Mouse (Mus musculus): ENCODE measurements at regions not wholly inside any gene's neighbourhood (a gene's known extent, or its start where the extent isn't known, plus 50 kb on each side); places are given as distances from the start of the nearest gene placed in this dataset.
A peak's percentile ranks its signal among the peaks of the same experiment; 100 is the strongest.

DNA sequence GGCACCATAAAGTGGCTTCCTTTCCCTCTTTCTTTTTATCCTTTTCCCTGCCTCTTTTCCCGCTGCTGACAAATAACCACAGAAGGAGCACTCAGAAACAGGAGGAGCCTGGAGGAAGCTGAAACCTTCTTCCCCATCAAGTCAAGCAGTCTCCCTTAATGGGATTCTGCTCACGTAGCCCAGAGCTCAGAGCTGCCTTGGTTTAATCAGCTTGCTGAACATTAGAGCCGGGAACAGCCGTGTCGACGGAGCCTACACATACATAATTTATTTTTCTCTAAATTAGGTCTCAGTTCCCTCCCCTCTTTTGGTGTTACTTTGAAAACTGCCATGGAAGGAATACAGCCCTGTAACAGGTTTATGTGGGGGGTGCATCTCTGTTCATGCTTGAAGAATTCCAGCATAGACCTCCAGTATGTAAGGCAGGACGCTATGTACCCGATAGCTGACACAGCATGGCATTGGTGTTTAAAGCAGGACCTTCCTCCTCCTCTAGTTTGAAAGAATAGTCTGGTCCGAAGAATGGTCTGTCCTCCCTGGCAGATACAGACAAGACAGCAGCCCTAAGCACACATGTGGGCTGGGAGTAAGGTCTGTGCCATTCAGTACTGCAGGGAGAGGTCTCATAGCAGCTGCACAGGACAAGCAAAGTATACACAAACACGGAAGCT is 113.0 kb upstream of the Gas2 start:
- no peaks in the 10 kb centered on the region for H3K9me3 ChIP-seq (ENCODE audit: low read length)
- peak; percentile 88 for ATAC-seq
- no peak overlapping the region for H3K4me3 ChIP-seq (ENCODE audit: low read length)
- WGBS, result 16% methylated on average over 10 of the region's 10 CpGs
- peak overlapping the region; percentile 40 for H3K4me2 ChIP-seq (ENCODE audit: low read depth, low read length)
- H3K4me1 ChIP-seq (ENCODE audit: insufficient read depth, low read length), result no peaks in the 10 kb centered on the region; the same call in 1 of the 2 replicates
- H3K27ac ChIP-seq, result peak overlapping the region; percentile 79
- 0 out of 2 replicates have a peak overlapping the region, but pooled peaks have one; percentile 18 for H3K9ac ChIP-seq (replicated peaks; ENCODE audit: low read length)
- TF ChIP-seq CTCF (IDR thresholded peaks at IDR 0.05; ENCODE audit: low read depth), result no peak
- no peaks in the 10 kb centered on the region for H3K36me3 ChIP-seq (ENCODE audit: insufficient read depth, low read length)
- no peaks in the 10 kb centered on the region for H3K27me3 ChIP-seq (ENCODE audit: insufficient read depth, low read length)
- peak; percentile 90 for DNase-seq (ENCODE audit: low spot score)

- 33% methylated on average over 14 of the region's 14 CpGs for WGBS
- H3K27ac ChIP-seq, result peak overlapping the region; percentile 79
- 0 out of 2 replicates have a peak overlapping the region, but pooled peaks have one; percentile 18 for H3K9ac ChIP-seq (replicated peaks; ENCODE audit: low read length)
- H3K4me3 ChIP-seq (ENCODE audit: low read length), result no peak overlapping the region
- ATAC-seq (peak; percentile 85), DNase-seq (ENCODE audit: low spot score) (peak; percentile 84)
- TF ChIP-seq CTCF (IDR thresholded peaks at IDR 0.05; ENCODE audit: low read depth), result no peak
- no peaks in the 10 kb centered on the region for H3K9me3 ChIP-seq (ENCODE audit: low read length)
- H3K4me1 ChIP-seq (ENCODE audit: insufficient read depth, low read length), result peaks cover 3% of the 10 kb centered on the region; the same call in 1 of the 2 replicates
- no peaks in the 10 kb centered on the region for H3K36me3 ChIP-seq (ENCODE audit: insufficient read depth, low read length)
- no peaks in the 10 kb centered on the region for H3K27me3 ChIP-seq (ENCODE audit: insufficient read depth, low read length)
- H3K4me2 ChIP-seq (ENCODE audit: low read depth, low read length), result peak overlapping the region; percentile 40
Observed at GRCm38 (mm10) chr7:51749304-51750129, 112.3 kb upstream of the Gas2 start.

GRCm38 (mm10) chr7:51750271-51750670 is 111.5 kb upstream of the Gas2 start:
- Histone ChIP-seq H3K9ac (replicated peaks; ENCODE audit: low read length) (no peak overlapping the region), H3K4me2 (ENCODE audit: low read depth, low read length) (no peak overlapping the region)
- no peak for ATAC-seq

GRCm38 (mm10) chr7:51753062-51753461 is 108.8 kb upstream of the Gas2 start:
- Histone ChIP-seq H3K36me3 (ENCODE audit: insufficient read depth, low read length) (no peaks in the 10 kb centered on the region), H3K4me1 (ENCODE audit: insufficient read depth, low read length) (peaks cover 3% of the 10 kb centered on the region; the same call in 1 of the 2 replicates), H3K27me3 (ENCODE audit: insufficient read depth, low read length) (no peaks in the 10 kb centered on the region), H3K4me3 (ENCODE audit: low read length) (no peak overlapping the region), H3K4me2 (ENCODE audit: low read depth, low read length) (no peak overlapping the region), H3K27ac (no peak overlapping the region), H3K9ac (replicated peaks; ENCODE audit: low read length) (no peak overlapping the region), H3K9me3 (ENCODE audit: low read length) (no peaks in the 10 kb centered on the region)
- DNase-seq (ENCODE audit: low spot score) (no peak), ATAC-seq (no peak)
- WGBS, result 68% methylated on average over 11 of the region's 11 CpGs
- TF ChIP-seq CTCF (IDR thresholded peaks at IDR 0.05; ENCODE audit: low read depth), result no peak

More at GRCm38 (mm10) chr7:51750271-51750670, 111.5 kb upstream of the Gas2 start:
- Histone ChIP-seq H3K4me1 (ENCODE audit: insufficient read depth, low read length) (peaks cover 3% of the 10 kb centered on the region; the same call in 1 of the 2 replicates), H3K27me3 (ENCODE audit: insufficient read depth, low read length) (no peaks in the 10 kb centered on the region), H3K27ac (peak overlapping the region; percentile 79), H3K9me3 (ENCODE audit: low read length) (no peaks in the 10 kb centered on the region), H3K36me3 (ENCODE audit: insufficient read depth, low read length) (no peaks in the 10 kb centered on the region), H3K4me3 (ENCODE audit: low read length) (no peak overlapping the region)
- TF ChIP-seq CTCF (IDR thresholded peaks at IDR 0.05; ENCODE audit: low read depth), result no peak
- 91% methylated on average over 1 of the region's 1 CpGs for WGBS
- no peak for DNase-seq (ENCODE audit: low spot score)

DNA sequence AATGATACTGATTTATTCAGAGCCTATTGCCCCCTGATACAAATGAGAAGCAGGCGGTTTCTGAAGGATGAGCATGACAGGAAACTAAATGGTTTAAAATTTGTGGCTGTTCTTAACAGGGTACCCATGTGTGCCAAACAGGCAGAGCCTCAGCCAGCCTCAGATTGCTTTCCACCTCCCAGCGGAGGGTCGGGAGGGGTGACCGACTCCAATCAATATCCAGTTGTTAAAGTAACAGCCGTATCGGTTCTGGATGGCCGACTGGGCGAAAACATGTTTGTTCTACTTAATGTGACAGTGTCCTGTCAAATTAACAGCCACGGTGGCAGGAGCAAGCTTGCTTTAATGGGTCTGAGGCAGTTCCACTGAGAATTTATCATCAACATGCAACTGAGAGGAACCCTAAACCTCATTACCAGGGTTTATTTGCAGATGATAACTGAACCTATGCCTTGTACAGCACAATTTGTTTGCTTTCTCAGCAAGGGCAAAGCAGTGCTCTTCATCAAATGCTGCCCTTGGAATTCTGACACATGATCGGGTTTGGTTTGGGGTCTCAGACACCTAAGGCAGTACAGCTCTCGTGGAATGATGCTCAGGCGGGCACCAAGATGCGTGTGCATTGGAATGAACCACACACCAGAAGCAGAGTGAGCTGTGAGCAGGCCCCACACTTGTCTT is 107.5 kb upstream of the Gas2 start:
- no peak for TF ChIP-seq CTCF (IDR thresholded peaks at IDR 0.05; ENCODE audit: low read depth)
- DNase-seq (ENCODE audit: low spot score), result peak; percentile 48
- H3K4me3 ChIP-seq (ENCODE audit: low read length), result no peak overlapping the region

DNA sequence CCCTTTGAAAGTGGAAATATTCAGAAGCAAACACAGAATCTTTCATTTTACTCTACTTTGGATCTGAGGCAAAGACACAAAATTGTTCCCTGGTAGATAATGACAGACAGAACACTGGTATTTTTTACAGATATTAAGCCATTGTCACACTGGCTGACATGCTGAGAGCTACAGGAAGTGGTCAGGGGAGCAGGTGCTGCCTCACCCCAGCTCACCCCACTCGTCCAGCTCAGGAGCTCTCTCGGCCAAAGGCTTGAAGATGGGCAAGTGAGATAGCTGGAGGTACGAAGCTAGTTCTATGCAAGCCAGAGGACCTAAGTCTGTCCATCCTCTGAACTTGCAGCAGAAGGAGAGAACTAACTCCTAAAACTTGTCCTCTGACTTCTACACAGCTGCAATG is 105.6 kb upstream of the Gas2 start:
- no peak for DNase-seq (ENCODE audit: low spot score)
- Histone ChIP-seq H3K27ac (no peak overlapping the region), H3K4me1 (ENCODE audit: insufficient read depth, low read length) (0 out of 2 replicates have a peak, but pooled peaks cover 3% of the 10 kb centered on the region), H3K36me3 (ENCODE audit: insufficient read depth, low read length) (no peaks in the 10 kb centered on the region), H3K9ac (replicated peaks; ENCODE audit: low read length) (no peak overlapping the region), H3K27me3 (ENCODE audit: insufficient read depth, low read length) (no peaks in the 10 kb centered on the region), H3K4me2 (ENCODE audit: low read depth, low read length) (no peak overlapping the region), H3K9me3 (ENCODE audit: low read length) (no peaks in the 10 kb centered on the region), H3K4me3 (ENCODE audit: low read length) (no peak overlapping the region)
- WGBS, result 74% methylated on average over 3 of the region's 3 CpGs
- ATAC-seq, result no peak
- no peak for TF ChIP-seq CTCF (IDR thresholded peaks at IDR 0.05; ENCODE audit: low read depth)

More for the DNA sequence above, 107.5 kb upstream of the Gas2 start:
- Histone ChIP-seq H3K4me2 (ENCODE audit: low read depth, low read length) (no peak overlapping the region), H3K4me1 (ENCODE audit: insufficient read depth, low read length) (0 out of 2 replicates have a peak, but pooled peaks cover 3% of the 10 kb centered on the region), H3K27ac (no peak overlapping the region), H3K9ac (replicated peaks; ENCODE audit: low read length) (no peak overlapping the region), H3K27me3 (ENCODE audit: insufficient read depth, low read length) (no peaks in the 10 kb centered on the region), H3K36me3 (ENCODE audit: insufficient read depth, low read length) (no peaks in the 10 kb centered on the region), H3K9me3 (ENCODE audit: low read length) (no peaks in the 10 kb centered on the region)
- 25% methylated on average over 13 of the region's 13 CpGs for whole genome bisulfite sequencing
- ATAC-seq, result no peak

All from hindbrain, postnatal 0 days (tissue).